Mouse (Mus musculus): Measurements from ENCODE around the gene Ifit2. TPM values are rescaled to one million over a fixed set of nuclear protein-coding genes. Genes with fewer than 3 reads are reported as not detected.

Gene Ifit2
- 12.7 and 13.6 TPM in 2 replicates for polyA plus RNA-seq (2015; fragmentation: Nextera tagmentation; extraction: Ambion mirVana)

DNA sequence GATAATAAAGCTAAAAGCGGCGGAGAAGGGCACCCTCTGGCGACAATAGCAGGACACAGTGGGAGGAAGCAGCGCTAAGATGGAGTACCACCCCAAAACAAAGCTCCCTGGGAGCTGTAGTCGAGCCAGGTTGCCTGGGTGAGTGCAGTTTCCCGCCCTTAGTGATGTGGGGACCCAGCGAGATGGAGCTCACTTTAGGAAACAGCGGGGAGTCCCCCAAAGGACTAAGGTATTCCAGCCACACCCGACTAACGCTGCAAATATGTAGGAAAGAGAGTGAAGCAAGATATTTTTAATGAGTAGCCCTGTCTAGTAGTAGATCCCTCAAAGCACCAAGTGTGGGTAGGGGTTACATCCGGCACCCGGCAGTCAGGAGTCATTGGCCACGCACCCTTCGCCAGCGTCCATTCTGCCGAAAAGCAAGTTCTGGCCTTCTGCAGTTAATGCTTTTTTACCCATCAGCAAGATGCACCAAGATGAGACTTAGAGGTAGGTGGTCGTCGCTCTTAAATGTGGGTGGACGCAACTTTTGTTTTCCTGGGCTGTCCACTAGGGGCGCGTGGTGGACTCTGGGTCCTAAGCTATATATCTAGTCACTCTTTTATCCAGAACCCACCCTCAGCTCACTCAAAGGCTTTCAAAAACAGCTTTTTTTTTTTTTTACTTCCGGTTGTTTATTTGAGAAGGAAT is at the start of gene Ifit2:
Gene Ifit2 (plus strand): TSS at position 161 of the 690 bp plus-strand sequence.
- H3K4me1 ChIP-seq, result peaks cover 14% of the 10 kb centered on the region
- peak; percentile 81 for ATAC-seq (ENCODE audit: insufficient number of reproducible peaks, low FRiP score, low TSS enrichment, low read depth)
- no peaks in the 10 kb centered on the region for H3K27me3 ChIP-seq
- 3% methylated on average over 22 of the region's 22 CpGs for WGBS
- no peaks in the 10 kb centered on the region for H3K9me3 ChIP-seq
- peak within 1 kb of the TSS; percentile 84 for H3K27ac ChIP-seq
- H3K4me2 ChIP-seq, result peak within 1 kb of the TSS; percentile 73
- peak within 1 kb of the TSS; percentile 51 for H3K4me3 ChIP-seq
- no peaks in the 10 kb centered on the region for H3K36me3 ChIP-seq
- peak within 1 kb of the TSS; percentile 31; the same call in 1 of the 2 replicates for H3K9ac ChIP-seq

DNA sequence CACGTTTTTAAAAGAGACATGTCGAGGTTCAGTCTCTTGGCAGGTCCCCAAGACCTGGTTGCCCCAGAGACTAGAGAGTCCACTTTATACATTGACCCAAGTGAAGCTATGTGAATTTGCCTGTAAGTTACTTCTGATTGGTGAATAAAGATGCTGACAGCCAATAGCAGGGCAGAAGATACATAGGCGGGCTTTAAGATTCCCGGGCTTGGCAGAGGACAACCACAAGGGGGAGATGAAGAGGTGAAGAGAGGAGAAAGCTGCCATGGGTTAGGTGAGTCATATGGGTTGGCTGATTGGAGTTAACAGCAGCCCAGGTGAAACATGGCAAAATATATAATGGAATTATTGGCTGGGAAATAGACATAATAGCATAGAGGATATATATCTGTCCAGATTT is 49.7 kb upstream of the Ifit2 start:
- WGBS, result 45% methylated on average over 4 of the region's 4 CpGs
- Histone ChIP-seq H3K27ac (no peak overlapping the region), H3K9me3 (no peaks in the 10 kb centered on the region), H3K9ac (no peak overlapping the region), H3K4me2 (no peak overlapping the region), H3K4me3 (no peak overlapping the region), H3K4me1 (no peaks in the 10 kb centered on the region), H3K27me3 (no peaks in the 10 kb centered on the region), H3K36me3 (peaks cover 13% of the 10 kb centered on the region)
- no peak for ATAC-seq (ENCODE audit: insufficient number of reproducible peaks, low FRiP score, low TSS enrichment, low read depth)

DNA sequence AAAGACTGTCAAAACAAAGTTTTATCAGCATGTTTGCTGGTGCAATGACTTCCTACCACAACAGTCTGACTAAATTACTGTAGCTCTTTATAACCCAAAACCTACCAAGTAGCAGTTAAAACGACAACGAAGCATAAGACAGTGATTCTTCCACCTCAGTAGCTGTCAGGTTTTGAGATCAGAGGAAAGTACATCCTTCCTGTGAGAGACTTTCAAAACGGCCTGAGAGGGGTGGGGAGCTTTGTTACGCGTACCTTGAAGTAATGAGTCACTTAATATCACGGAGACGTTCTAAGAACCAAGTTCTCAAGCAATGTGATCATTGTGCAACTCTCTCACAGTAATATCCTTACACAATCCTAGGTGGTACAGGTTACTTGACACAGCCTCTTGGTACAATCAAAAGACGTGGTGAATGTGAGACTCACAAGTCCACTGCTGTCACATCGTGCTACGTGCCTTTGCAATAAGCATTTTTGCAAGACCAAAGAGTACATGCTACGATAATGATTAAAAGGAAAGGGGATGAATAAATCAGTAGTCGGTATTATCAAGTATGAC is 45.3 kb upstream of the Ifit2 start:
- WGBS, result 81% methylated on average over 12 of the region's 12 CpGs
- Histone ChIP-seq H3K4me3 (no peak overlapping the region), H3K9ac (no peak overlapping the region), H3K36me3 (peaks cover 26% of the 10 kb centered on the region; the same call in 1 of the 2 replicates), H3K9me3 (no peaks in the 10 kb centered on the region), H3K27me3 (no peaks in the 10 kb centered on the region), H3K4me2 (no peak overlapping the region), H3K27ac (no peak overlapping the region), H3K4me1 (no peaks in the 10 kb centered on the region)
- no peak for ATAC-seq (ENCODE audit: insufficient number of reproducible peaks, low FRiP score, low TSS enrichment, low read depth)

GRCm38 (mm10) chr19:34510717-34511116 is 39.8 kb upstream of the Ifit2 start:
- H3K36me3 ChIP-seq, result peaks cover 22% of the 10 kb centered on the region; the same call in 1 of the 2 replicates
- 67% methylated on average over 5 of the region's 5 CpGs for WGBS
- no peak for ATAC-seq (ENCODE audit: insufficient number of reproducible peaks, low FRiP score, low TSS enrichment, low read depth)

GRCm38 (mm10) chr19:34511528-34511927 is 39.0 kb upstream of the Ifit2 start:
- H3K27ac ChIP-seq, result no peak overlapping the region
- no peaks in the 10 kb centered on the region; the same call in 1 of the 2 replicates for H3K4me1 ChIP-seq
- peaks cover 15% of the 10 kb centered on the region; the same call in 1 of the 2 replicates for H3K36me3 ChIP-seq
- no peak overlapping the region for H3K4me3 ChIP-seq
- H3K9ac ChIP-seq, result no peak overlapping the region
- no peaks in the 10 kb centered on the region for H3K27me3 ChIP-seq
- no peaks in the 10 kb centered on the region for H3K9me3 ChIP-seq
- WGBS, result 69% methylated on average over 8 of the region's 8 CpGs
- no peak for ATAC-seq (ENCODE audit: insufficient number of reproducible peaks, low FRiP score, low TSS enrichment, low read depth)
- no peak overlapping the region for H3K4me2 ChIP-seq

More at GRCm38 (mm10) chr19:34510717-34511116, 39.8 kb upstream of the Ifit2 start:
- Histone ChIP-seq H3K27ac (no peak overlapping the region), H3K9me3 (no peaks in the 10 kb centered on the region), H3K27me3 (no peaks in the 10 kb centered on the region), H3K9ac (no peak overlapping the region), H3K4me2 (no peak overlapping the region), H3K4me1 (no peaks in the 10 kb centered on the region; the same call in 1 of the 2 replicates), H3K4me3 (no peak overlapping the region)

- Histone ChIP-seq H3K9ac (no peak overlapping the region), H3K27ac (no peak overlapping the region), H3K9me3 (no peaks in the 10 kb centered on the region), H3K27me3 (no peaks in the 10 kb centered on the region), H3K4me1 (no peaks in the 10 kb centered on the region; the same call in 1 of the 2 replicates), H3K4me2 (no peak overlapping the region), H3K36me3 (0 out of 2 replicates have a peak, but pooled peaks cover 6% of the 10 kb centered on the region), H3K4me3 (no peak overlapping the region)
- WGBS, result 78% methylated on average over 3 of the region's 3 CpGs
- ATAC-seq (ENCODE audit: insufficient number of reproducible peaks, low FRiP score, low TSS enrichment, low read depth), result no peak
Measured at GRCm38 (mm10) chr19:34515681-34516080, 34.8 kb upstream of the Ifit2 start.

- H3K9ac ChIP-seq, result no peak overlapping the region
- no peak overlapping the region for H3K27ac ChIP-seq
- H3K36me3 ChIP-seq, result 0 out of 2 replicates have a peak, but pooled peaks cover 5% of the 10 kb centered on the region
- H3K4me1 ChIP-seq, result no peaks in the 10 kb centered on the region; the same call in 1 of the 2 replicates
- no peaks in the 10 kb centered on the region for H3K27me3 ChIP-seq
- ATAC-seq (ENCODE audit: insufficient number of reproducible peaks, low FRiP score, low TSS enrichment, low read depth), result no peak
- H3K9me3 ChIP-seq, result no peaks in the 10 kb centered on the region
- no peak overlapping the region for H3K4me2 ChIP-seq
- no peak overlapping the region for H3K4me3 ChIP-seq
- 84% methylated on average over 2 of the region's 2 CpGs for WGBS
Measured at GRCm38 (mm10) chr19:34516346-34516745, 34.1 kb upstream of the Ifit2 start.

DNA sequence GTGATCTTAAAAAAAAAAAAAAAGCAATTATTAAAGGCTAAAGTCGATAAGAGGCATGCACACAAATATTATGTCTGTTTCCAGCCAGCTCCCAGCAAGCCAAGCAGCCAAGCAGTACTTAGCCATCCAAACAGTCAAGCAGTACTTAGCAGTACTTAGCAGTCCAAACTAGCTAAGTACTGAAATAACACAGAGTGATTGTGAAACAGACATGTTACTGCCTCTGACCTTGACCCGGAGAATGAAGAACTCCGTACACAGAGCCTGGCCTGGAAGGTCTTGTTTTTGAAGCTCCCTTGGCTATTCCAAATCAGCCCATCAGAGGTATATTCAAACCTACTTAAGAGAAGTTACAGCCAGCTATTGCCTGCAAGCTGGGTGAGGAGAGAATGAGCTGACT is 33.3 kb upstream of the Ifit2 start:
- H3K9me3 ChIP-seq, result no peaks in the 10 kb centered on the region
- no peak overlapping the region for H3K4me3 ChIP-seq
- 0 out of 2 replicates have a peak, but pooled peaks cover 5% of the 10 kb centered on the region for H3K36me3 ChIP-seq
- H3K27me3 ChIP-seq, result no peaks in the 10 kb centered on the region
- ATAC-seq (ENCODE audit: insufficient number of reproducible peaks, low FRiP score, low TSS enrichment, low read depth), result no peak
- H3K9ac ChIP-seq, result no peak overlapping the region
- H3K4me1 ChIP-seq, result no peaks in the 10 kb centered on the region
- H3K4me2 ChIP-seq, result no peak overlapping the region
- no peak overlapping the region for H3K27ac ChIP-seq
- WGBS, result 90% methylated on average over 3 of the region's 3 CpGs

GRCm38 (mm10) chr19:34517812-34518594 is 32.5 kb upstream of the Ifit2 start:
- Histone ChIP-seq H3K4me1 (no peaks in the 10 kb centered on the region), H3K27ac (no peak overlapping the region), H3K4me2 (no peak overlapping the region), H3K4me3 (no peak overlapping the region), H3K27me3 (no peaks in the 10 kb centered on the region), H3K9ac (no peak overlapping the region), H3K9me3 (no peaks in the 10 kb centered on the region), H3K36me3 (0 out of 2 replicates have a peak, but pooled peaks cover 5% of the 10 kb centered on the region)
- ATAC-seq (ENCODE audit: insufficient number of reproducible peaks, low FRiP score, low TSS enrichment, low read depth), result no peak
- 89% methylated on average over 13 of the region's 13 CpGs for WGBS

DNA sequence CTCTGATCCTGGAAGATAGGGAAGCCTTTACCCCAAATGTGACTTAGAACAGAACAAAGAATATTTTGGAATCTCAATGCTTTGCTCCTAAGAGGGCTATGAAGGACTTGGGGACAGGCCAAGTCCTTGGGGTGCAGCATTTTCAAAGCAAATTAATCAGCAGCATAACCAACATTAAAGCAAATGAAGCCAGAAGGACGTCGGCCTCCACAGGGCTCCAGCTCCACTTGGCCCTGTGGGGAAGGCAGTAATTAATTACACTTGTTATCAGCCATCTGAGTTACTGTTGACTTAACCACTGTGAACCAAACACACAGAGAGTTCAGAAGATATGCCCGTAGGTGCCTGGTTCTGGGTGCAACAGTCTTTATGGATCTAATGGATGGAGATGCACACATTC is 31.7 kb upstream of the Ifit2 start:
- ATAC-seq (ENCODE audit: insufficient number of reproducible peaks, low FRiP score, low TSS enrichment, low read depth), result no peak
- Histone ChIP-seq H3K4me3 (no peak overlapping the region), H3K4me2 (no peak overlapping the region), H3K4me1 (no peaks in the 10 kb centered on the region), H3K9me3 (no peaks in the 10 kb centered on the region), H3K27me3 (no peaks in the 10 kb centered on the region), H3K36me3 (0 out of 2 replicates have a peak, but pooled peaks cover 5% of the 10 kb centered on the region), H3K9ac (no peak overlapping the region), H3K27ac (no peak overlapping the region)
- 53% methylated on average over 3 of the region's 3 CpGs for WGBS

GRCm38 (mm10) chr19:34519646-34520045 is 30.8 kb upstream of the Ifit2 start:
- H3K9me3 ChIP-seq, result no peaks in the 10 kb centered on the region
- no peaks in the 10 kb centered on the region for H3K27me3 ChIP-seq
- 89% methylated on average over 3 of the region's 3 CpGs for WGBS
- no peak overlapping the region for H3K9ac ChIP-seq
- no peak overlapping the region for H3K4me2 ChIP-seq
- no peak overlapping the region for H3K4me3 ChIP-seq
- H3K4me1 ChIP-seq, result 0 out of 2 replicates have a peak, but pooled peaks cover 3% of the 10 kb centered on the region
- H3K27ac ChIP-seq, result no peak overlapping the region
- ATAC-seq (ENCODE audit: insufficient number of reproducible peaks, low FRiP score, low TSS enrichment, low read depth), result no peak
- 0 out of 2 replicates have a peak, but pooled peaks cover 5% of the 10 kb centered on the region for H3K36me3 ChIP-seq
